Mouse (Mus musculus) cerebellum, postnatal 25 days (tissue): ENCODE results near the gene Grid2.
A peak's percentile ranks its signal among the peaks of the same experiment; 100 is the strongest.

Experiments
- DNase-seq, 2 experiments: peaks; one replicate each; pipeline ENCODE4 v3.0.0; 2021; ENCODE audit warnings: mixed read lengths in 2 of 2

Gene Grid2

GRCm38 (mm10) chr6:64073406-64073805 is 817.7 kb downstream of the Grid2 start:
- peak; percentile 56 to 58 for DNase-seq

GRCm38 (mm10) chr6:64077911-64078310 is 822.2 kb downstream of the Grid2 start:
- peak in 1 of 2 experiments; percentile 40 for DNase-seq

GRCm38 (mm10) chr6:64098662-64099061 is 843.0 kb downstream of the Grid2 start:
- DNase-seq, result peak; percentile 48 to 50

GRCm38 (mm10) chr6:64114594-64114993 is 858.9 kb downstream of the Grid2 start:
- no peak for DNase-seq

- no peak for DNase-seq
These were observed 880.6 kb downstream of the Grid2 start for GRCm38 (mm10) chr6:64136275-64136674.

GRCm38 (mm10) chr6:64148613-64149012 is 892.9 kb downstream of the Grid2 start:
- peak in 1 of 2 experiments; percentile 4 for DNase-seq

GRCm38 (mm10) chr6:64174995-64175612 is 919.4 kb downstream of the Grid2 start:
- DNase-seq, result no peak

- no peak for DNase-seq
These were observed 938.0 kb downstream of the Grid2 start for GRCm38 (mm10) chr6:64193646-64194045.

- DNase-seq, result peak in 1 of 2 experiments; percentile 25
These were observed 946.9 kb downstream of the Grid2 start for GRCm38 (mm10) chr6:64202396-64203122.

- no peak for DNase-seq
These were observed 980.7 kb downstream of the Grid2 start for GRCm38 (mm10) chr6:64236351-64236750.

GRCm38 (mm10) chr6:64240526-64240925 is 984.9 kb downstream of the Grid2 start:
- DNase-seq, result no peak

- peak; percentile 17 to 24 for DNase-seq
These were observed 990.3 kb downstream of the Grid2 start for GRCm38 (mm10) chr6:64245951-64246350.

- DNase-seq, result peak; percentile 13 to 54
These were observed 995.4 kb downstream of the Grid2 start for GRCm38 (mm10) chr6:64251041-64251440.

- DNase-seq, result no peak
These were observed 1007.8 kb downstream of the Grid2 start for GRCm38 (mm10) chr6:64263517-64263916.

- DNase-seq, result no peak
These were observed 1008.5 kb downstream of the Grid2 start for GRCm38 (mm10) chr6:64264224-64264623.

- peak in 1 of 2 experiments; percentile 21 for DNase-seq
These were observed 1018.8 kb downstream of the Grid2 start for GRCm38 (mm10) chr6:64274319-64275114.

- DNase-seq, result no peak
These were observed 1024.3 kb downstream of the Grid2 start for GRCm38 (mm10) chr6:64279927-64280326.

GRCm38 (mm10) chr6:64293761-64294160 is 1038.1 kb downstream of the Grid2 start:
- DNase-seq, result no peak

- DNase-seq, result peak; percentile 29 to 56
These were observed 1042.0 kb downstream of the Grid2 start for GRCm38 (mm10) chr6:64297633-64298032.

GRCm38 (mm10) chr6:64304709-64305476 is 1049.2 kb downstream of the Grid2 start:
- no peak for DNase-seq

- DNase-seq, result no peak
These were observed 1053.0 kb downstream of the Grid2 start for GRCm38 (mm10) chr6:64308631-64309030.

GRCm38 (mm10) chr6:64313132-64313531 is 1057.5 kb downstream of the Grid2 start:
- DNase-seq, result no peak

- DNase-seq, result peak; percentile 11 to 18
These were observed 1071.3 kb downstream of the Grid2 start for GRCm38 (mm10) chr6:64326936-64327335.
